Mouse (Mus musculus) G1E (cell line): ENCODE measurements around the gene Drc3.

Experiments used
- CTCF ChIP-seq: IDR thresholded peaks from 2 replicates; pipeline ENCODE4 v1.5.1; 2012; ENCODE audit warnings: low read depth, low read length, inconsistent platforms, mixed read lengths
- GATA1 ChIP-seq: IDR thresholded peaks from 2 replicates; pipeline ENCODE4 v1.6.1; 2012; ENCODE audit warnings: borderline replicate concordance, low read length, inconsistent platforms, mixed read lengths
- GATA2 ChIP-seq: IDR thresholded peaks from 2 replicates; pipeline ENCODE4 v1.6.1; 2012; ENCODE audit warnings: low read depth, low read length, inconsistent platforms, borderline replicate concordance
- POLR2AphosphoS5 ChIP-seq: IDR thresholded peaks from 2 replicates; pipeline ENCODE4 v1.6.1; 2012; ENCODE audit warnings: low read depth, low read length, inconsistent platforms; ENCODE audit not compliant: insufficient replicate concordance
- TAL1 ChIP-seq: conservative IDR thresholded peaks from 2 replicates; pipeline ENCODE4 v1.6.1; 2012; ENCODE audit warnings: low read depth, low read length, inconsistent platforms, mixed read lengths

- TF ChIP-seq CTCF (no peak), GATA2 (no peak), TAL1 (no peak), GATA1 (no peak), POLR2AphosphoS5 (no peak)
Measured at GRCm38 (mm10) chr11:60346537-60346936, 6.6 kb upstream of the Drc3 start.
